Mouse (Mus musculus): ENCODE measurements at regions not wholly inside any gene's neighbourhood (a gene's known extent, or its start where the extent isn't known, plus 50 kb on each side); places are given as distances from the start of the nearest gene placed in this dataset.

DNA sequence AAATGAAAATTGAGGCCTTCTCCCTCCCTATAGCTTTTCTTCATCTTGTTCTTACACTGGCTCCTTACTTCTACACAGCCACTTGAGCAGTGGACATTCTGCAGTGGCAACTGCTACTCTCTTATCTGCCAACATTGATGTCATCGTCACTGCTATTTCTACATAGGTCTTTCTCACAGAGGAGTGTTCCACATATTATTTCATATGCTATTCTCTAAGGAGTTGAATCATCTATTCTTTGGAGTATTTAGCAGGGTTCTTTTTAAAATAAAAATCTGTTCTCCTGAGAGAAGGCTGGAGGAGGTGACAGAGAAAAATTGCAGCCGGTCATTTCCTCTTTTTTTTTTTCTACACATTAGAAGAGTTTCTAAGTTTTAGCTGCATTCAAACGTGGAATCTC, 290.1 kb downstream of the Lmx1a start:
- Histone ChIP-seq H3K4me3 (ENCODE audit: low read depth, low read length) (no peak overlapping the region), H3K9ac (replicated peaks) (no peak overlapping the region), H3K36me3 (replicated peaks; ENCODE audit: insufficient read depth, low read length) (no peaks in the 10 kb centered on the region), H3K4me2 (ENCODE audit: low read depth, low read length) (no peak overlapping the region), H3K27ac (ENCODE audit: low read depth) (no peak overlapping the region), H3K27me3 (ENCODE audit: insufficient read depth, low read length) (no peaks in the 10 kb centered on the region), H3K9me3 (ENCODE audit: low read length) (no peaks in the 10 kb centered on the region), H3K4me1 (ENCODE audit: insufficient read depth) (no peaks in the 10 kb centered on the region)
- DNase-seq (no peak), ATAC-seq (no peak)
- 60% methylated on average over 3 of the region's 3 CpGs for WGBS (ENCODE audit: insufficient replicate concordance)
- TF ChIP-seq CTCF (IDR thresholded peaks at IDR 0.05; ENCODE audit: low read depth) (no peak), EP300 (IDR thresholded peaks at IDR 0.05; ENCODE audit: low read depth) (no peak)

DNA sequence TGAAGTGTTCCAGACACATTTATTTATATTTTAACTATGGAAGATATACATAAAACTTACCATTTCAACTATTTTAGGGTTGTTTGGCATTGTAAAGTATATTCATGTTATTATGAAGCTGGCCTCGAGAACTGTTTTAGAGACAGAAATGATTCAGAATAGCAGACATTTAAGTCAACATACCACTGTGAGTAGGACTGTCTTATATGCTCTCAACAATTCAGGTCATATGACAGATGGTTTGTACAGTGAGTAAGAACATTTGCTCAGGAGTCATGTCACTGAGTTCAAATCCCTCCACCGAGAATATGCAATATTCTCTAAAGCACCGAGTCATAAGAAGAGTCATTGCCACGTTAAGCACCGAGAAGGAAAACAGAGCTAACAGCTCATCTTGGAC, 290.6 kb downstream of the Lmx1a start:
- no peaks in the 10 kb centered on the region for H3K27me3 ChIP-seq (ENCODE audit: insufficient read depth, low read length)
- no peak overlapping the region for H3K27ac ChIP-seq (ENCODE audit: low read depth)
- no peak for ATAC-seq
- no peaks in the 10 kb centered on the region for H3K36me3 ChIP-seq (replicated peaks; ENCODE audit: insufficient read depth, low read length)
- WGBS (ENCODE audit: insufficient replicate concordance) = 85% methylated on average over 5 of the region's 5 CpGs
- H3K9ac ChIP-seq (replicated peaks) = no peak overlapping the region
- DNase-seq = no peak
- H3K4me1 ChIP-seq (ENCODE audit: insufficient read depth) = no peaks in the 10 kb centered on the region
- no peak for TF ChIP-seq CTCF (IDR thresholded peaks at IDR 0.05; ENCODE audit: low read depth)
- TF ChIP-seq EP300 (IDR thresholded peaks at IDR 0.05; ENCODE audit: low read depth) = no peak
- H3K9me3 ChIP-seq (ENCODE audit: low read length) = no peaks in the 10 kb centered on the region
- H3K4me3 ChIP-seq (ENCODE audit: low read depth, low read length) = no peak overlapping the region
- H3K4me2 ChIP-seq (ENCODE audit: low read depth, low read length) = no peak overlapping the region

DNA sequence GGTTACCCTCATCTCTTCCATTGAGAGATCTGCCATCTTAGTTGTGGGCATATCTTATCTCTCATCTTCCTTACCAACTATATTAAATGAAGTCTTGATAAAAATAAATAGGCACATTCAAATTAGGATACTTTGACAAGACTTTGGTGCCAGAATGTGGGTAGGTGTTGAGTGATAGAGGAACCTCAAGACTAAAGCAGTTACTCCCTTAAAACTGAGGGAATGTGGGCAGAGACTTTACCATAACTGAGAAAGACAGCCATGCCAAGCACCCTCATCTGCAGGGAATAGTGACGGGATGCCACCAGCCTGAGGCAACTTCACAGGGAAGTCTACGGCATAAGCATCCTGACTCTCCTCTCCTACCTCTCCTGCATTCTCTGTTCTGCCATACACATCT, 292.3 kb downstream of the Lmx1a start:
- no peak for TF ChIP-seq CTCF (IDR thresholded peaks at IDR 0.05; ENCODE audit: low read depth)
- TF ChIP-seq EP300 (IDR thresholded peaks at IDR 0.05; ENCODE audit: low read depth) = no peak
- DNase-seq (no peak), ATAC-seq (no peak)
- no peaks in the 10 kb centered on the region for H3K4me1 ChIP-seq (ENCODE audit: insufficient read depth)
- H3K4me2 ChIP-seq (ENCODE audit: low read depth, low read length) = no peak overlapping the region
- no peaks in the 10 kb centered on the region for H3K36me3 ChIP-seq (replicated peaks; ENCODE audit: insufficient read depth, low read length)
- H3K27me3 ChIP-seq (ENCODE audit: insufficient read depth, low read length) = no peaks in the 10 kb centered on the region
- H3K27ac ChIP-seq (ENCODE audit: low read depth) = no peak overlapping the region
- no peak overlapping the region for H3K9ac ChIP-seq (replicated peaks)
- H3K4me3 ChIP-seq (ENCODE audit: low read depth, low read length) = no peak overlapping the region
- 77% methylated on average over 2 of the region's 2 CpGs for WGBS (ENCODE audit: insufficient replicate concordance)
- H3K9me3 ChIP-seq (ENCODE audit: low read length) = no peaks in the 10 kb centered on the region

DNA sequence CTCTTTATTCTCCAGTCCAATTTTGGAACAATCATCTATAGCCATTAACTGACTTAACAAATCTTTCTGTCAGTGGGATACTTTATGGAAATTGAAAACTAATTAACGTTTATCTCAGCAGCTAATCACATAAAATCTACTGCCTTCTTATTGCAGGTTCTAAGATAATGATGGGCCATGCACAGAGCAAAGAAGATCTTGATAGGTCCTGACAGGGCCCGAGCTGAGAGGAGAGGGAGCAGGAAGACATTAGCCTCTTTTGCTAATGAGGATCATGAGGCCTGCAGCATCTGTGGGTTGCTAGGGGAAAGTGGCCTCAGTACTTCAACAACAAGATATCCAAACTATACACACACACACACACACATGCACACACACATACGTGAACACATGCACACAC, 318.4 kb downstream of the Lmx1a start:
- H3K36me3 ChIP-seq (replicated peaks; ENCODE audit: insufficient read depth, low read length) = no peaks in the 10 kb centered on the region
- H3K27me3 ChIP-seq (ENCODE audit: insufficient read depth, low read length) = no peaks in the 10 kb centered on the region
- 71% methylated on average over 3 of the region's 3 CpGs for WGBS (ENCODE audit: insufficient replicate concordance)
- DNase-seq (no peak), ATAC-seq (no peak)
- H3K4me3 ChIP-seq (ENCODE audit: low read depth, low read length) = no peak overlapping the region
- no peaks in the 10 kb centered on the region for H3K4me1 ChIP-seq (ENCODE audit: insufficient read depth)
- TF ChIP-seq CTCF (IDR thresholded peaks at IDR 0.05; ENCODE audit: low read depth) = no peak
- no peak for TF ChIP-seq EP300 (IDR thresholded peaks at IDR 0.05; ENCODE audit: low read depth)
- H3K27ac ChIP-seq (ENCODE audit: low read depth) = no peak overlapping the region
- H3K9ac ChIP-seq (replicated peaks) = no peak overlapping the region
- H3K9me3 ChIP-seq (ENCODE audit: low read length) = no peaks in the 10 kb centered on the region
- H3K4me2 ChIP-seq (ENCODE audit: low read depth, low read length) = no peak overlapping the region

DNA sequence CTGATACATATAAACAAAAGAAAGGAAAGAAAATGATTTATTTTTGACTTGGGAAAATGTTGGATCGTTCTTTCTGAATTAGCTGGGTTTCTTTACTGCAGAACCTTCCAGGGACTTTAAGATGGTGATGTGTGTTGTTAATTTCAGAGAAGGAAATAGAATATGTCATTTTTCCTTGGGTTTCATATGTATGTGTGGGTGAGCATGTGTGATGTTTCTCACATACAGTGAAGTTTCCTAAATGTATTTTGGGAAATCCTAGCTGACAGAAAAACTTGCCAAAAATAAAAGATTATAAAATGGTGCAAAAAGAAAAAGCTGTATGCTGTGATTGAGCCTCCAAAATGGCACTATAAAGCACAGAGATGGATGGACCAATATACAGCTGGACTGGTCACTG, 319.2 kb downstream of the Lmx1a start:
- H3K27ac ChIP-seq (ENCODE audit: low read depth) = no peak overlapping the region
- H3K36me3 ChIP-seq (replicated peaks; ENCODE audit: insufficient read depth, low read length) = no peaks in the 10 kb centered on the region
- H3K4me3 ChIP-seq (ENCODE audit: low read depth, low read length) = no peak overlapping the region

DNA sequence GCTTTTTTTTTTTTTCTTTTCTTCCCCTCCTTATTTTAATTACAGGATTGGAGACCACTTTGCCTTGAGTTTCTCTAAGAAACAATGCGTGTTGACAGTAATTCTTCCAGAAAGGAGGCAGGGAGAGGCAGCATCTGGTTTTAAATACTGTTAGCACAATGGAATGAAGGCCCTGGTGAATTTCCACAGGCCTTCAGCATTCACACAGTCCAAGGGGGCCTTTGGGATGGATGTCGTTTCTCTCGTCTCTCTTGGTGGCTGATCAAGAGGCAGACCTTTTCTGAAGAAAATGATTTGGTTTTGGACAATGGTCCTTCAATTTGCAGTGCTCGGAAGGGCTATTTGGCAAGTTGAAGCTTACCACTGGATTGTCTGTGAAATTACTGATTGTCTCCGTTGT, 321.4 kb downstream of the Lmx1a start:
- Histone ChIP-seq H3K9me3 (ENCODE audit: low read length) (no peaks in the 10 kb centered on the region), H3K4me1 (ENCODE audit: insufficient read depth) (no peaks in the 10 kb centered on the region), H3K4me2 (ENCODE audit: low read depth, low read length) (no peak overlapping the region), H3K9ac (replicated peaks) (no peak overlapping the region), H3K4me3 (ENCODE audit: low read depth, low read length) (no peak overlapping the region), H3K27ac (ENCODE audit: low read depth) (no peak overlapping the region), H3K27me3 (ENCODE audit: insufficient read depth, low read length) (no peaks in the 10 kb centered on the region), H3K36me3 (replicated peaks; ENCODE audit: insufficient read depth, low read length) (no peaks in the 10 kb centered on the region)
- TF ChIP-seq CTCF (IDR thresholded peaks at IDR 0.05; ENCODE audit: low read depth) (no peak), EP300 (IDR thresholded peaks at IDR 0.05; ENCODE audit: low read depth) (no peak)
- no peak for ATAC-seq
- WGBS (ENCODE audit: insufficient replicate concordance) = 68% methylated on average over 5 of the region's 5 CpGs
- no peak for DNase-seq

More for the DNA sequence above, 319.2 kb downstream of the Lmx1a start:
- H3K4me1 ChIP-seq (ENCODE audit: insufficient read depth) = no peaks in the 10 kb centered on the region
- H3K9me3 ChIP-seq (ENCODE audit: low read length) = no peaks in the 10 kb centered on the region
- H3K4me2 ChIP-seq (ENCODE audit: low read depth, low read length) = no peak overlapping the region
- ATAC-seq (no peak), DNase-seq (no peak)
- TF ChIP-seq CTCF (IDR thresholded peaks at IDR 0.05; ENCODE audit: low read depth) = no peak
- TF ChIP-seq EP300 (IDR thresholded peaks at IDR 0.05; ENCODE audit: low read depth) = no peak
- H3K9ac ChIP-seq (replicated peaks) = no peak overlapping the region
- H3K27me3 ChIP-seq (ENCODE audit: insufficient read depth, low read length) = no peaks in the 10 kb centered on the region
- WGBS (ENCODE audit: insufficient replicate concordance) = 70% methylated on average over 1 of the region's 1 CpGs

DNA sequence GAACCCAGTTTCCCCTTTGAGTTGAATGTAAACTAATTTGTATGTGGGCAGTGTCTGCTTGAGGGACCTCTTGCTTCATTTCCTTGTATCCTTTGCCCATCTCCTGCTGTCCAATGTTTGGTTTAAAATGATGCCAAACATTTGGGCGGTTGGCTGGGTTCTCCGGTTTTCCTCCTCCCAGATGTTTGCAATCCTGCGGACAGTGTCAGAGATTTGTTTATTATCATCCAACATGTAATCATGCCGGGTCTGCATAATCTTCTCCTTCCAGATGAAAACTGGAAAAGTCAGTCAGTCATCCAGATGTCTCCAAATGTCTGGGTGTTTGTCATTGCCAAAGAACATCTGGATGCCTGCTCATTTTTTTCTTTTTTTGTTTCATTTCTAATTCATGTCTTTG, 323.0 kb downstream of the Lmx1a start:
- no peak overlapping the region for H3K4me2 ChIP-seq (ENCODE audit: low read depth, low read length)
- H3K9me3 ChIP-seq (ENCODE audit: low read length) = no peaks in the 10 kb centered on the region
- 76% methylated on average over 4 of the region's 4 CpGs for WGBS (ENCODE audit: insufficient replicate concordance)
- TF ChIP-seq CTCF (IDR thresholded peaks at IDR 0.05; ENCODE audit: low read depth) (no peak), EP300 (IDR thresholded peaks at IDR 0.05; ENCODE audit: low read depth) (no peak)
- no peak overlapping the region for H3K27ac ChIP-seq (ENCODE audit: low read depth)
- H3K4me3 ChIP-seq (ENCODE audit: low read depth, low read length) = no peak overlapping the region
- H3K9ac ChIP-seq (replicated peaks) = no peak overlapping the region
- H3K36me3 ChIP-seq (replicated peaks; ENCODE audit: insufficient read depth, low read length) = no peaks in the 10 kb centered on the region
- H3K27me3 ChIP-seq (ENCODE audit: insufficient read depth, low read length) = no peaks in the 10 kb centered on the region
- no peak for DNase-seq
- H3K4me1 ChIP-seq (ENCODE audit: insufficient read depth) = no peaks in the 10 kb centered on the region
- no peak for ATAC-seq
